Mouse (Mus musculus) neural tube, embryonic 11.5 days (tissue): Measurements from ENCODE around the gene Hk2. TPM values are rescaled to one million over a fixed set of nuclear protein-coding genes. Genes with fewer than 3 reads are reported as not detected.
"Not testable (repeated sequence)": the region's sequence is repeated elsewhere in the genome, so short reads cannot be mapped to it uniquely, and the experiment has no call there.

Experiments used
- ATAC-seq: fragments of 200-750 bp; cut with Nextera tagmentation; 2 replicates; pipeline ENCODE4 v1.8.0; 2017; ENCODE audit warnings: moderate number of reproducible peaks, mild to moderate bottlenecking, moderate TSS enrichment, moderate library complexity; ENCODE audit not compliant: insufficient read depth, low FRiP score, low TSS enrichment
- DNase-seq: peaks from one replicate; pipeline ENCODE4 v3.0.0-alpha.2; 2015; ENCODE audit warnings: low spot score
- H3K27ac ChIP-seq: fragments of 300-500 bp; sonication (generic); 2 replicates; pipeline ENCODE4 v1.5.1; 2014; ENCODE audit warnings: low read depth, mild to moderate bottlenecking, low read length
- H3K27me3 ChIP-seq: fragments of 300-500 bp; sonication (generic); 2 replicates; pipeline ENCODE4 v1.6.1; 2014; ENCODE audit warnings: mild to moderate bottlenecking, low read length, mixed read lengths; ENCODE audit not compliant: control insufficient read depth, insufficient read depth
- H3K36me3 ChIP-seq: fragments of 300-500 bp; sonication (generic); 2 replicates; pipeline ENCODE4 v1.6.1; 2014; ENCODE audit warnings: mild to moderate bottlenecking, low read length, moderate library complexity, mixed read lengths; ENCODE audit not compliant: control insufficient read depth, insufficient read depth
- H3K4me1 ChIP-seq: fragments of 300-500 bp; sonication (generic); 2 replicates; pipeline ENCODE4 v1.6.1; 2014; ENCODE audit warnings: low read length, mixed read lengths; ENCODE audit not compliant: control insufficient read depth, insufficient read depth
- H3K4me2 ChIP-seq: fragments of 300-500 bp; sonication (generic); 2 replicates; pipeline ENCODE4 v1.6.1; 2014; ENCODE audit warnings: low read depth, mild to moderate bottlenecking, moderate library complexity
- H3K4me3 ChIP-seq: fragments of 300-500 bp; sonication (generic); 2 replicates; pipeline ENCODE4 v1.5.1; 2014; ENCODE audit warnings: low read depth, low read length
- H3K9ac ChIP-seq: fragments of 300-500 bp; sonication (generic); 2 replicates; pipeline ENCODE4 v1.6.1; 2014; ENCODE audit warnings: mild to moderate bottlenecking, low read length
- H3K9me3 ChIP-seq: fragments of 300-500 bp; sonication (generic); 2 replicates; pipeline ENCODE4 v1.6.1; 2016; ENCODE audit warnings: low read length; ENCODE audit not compliant: control insufficient read depth
- WGBS: fragments of 180-500 bp; shearing (Covaris S2); extraction: QIAGEN DNeasy Blood & Tissue Kit; methylation state at CpG from one replicate; pipeline ENCODE4 v1.1.7; 2014; 5-methylcytosine and 5-hydroxymethylcytosine counted together
- polyA plus RNA-seq: library from polyadenylated mRNA; unstranded; fragments of >200 nt; fragmentation: Nextera tagmentation; extraction: Ambion mirVana; gene quantifications from 2 replicates; pipeline ENCODE4 v1.2.1, GENCODE M21; 2014

Gene Hk2
- polyA plus RNA-seq, 1 experiment from 2014 or later: 15.6 TPM

- H3K4me2 ChIP-seq, DNase-seq, H3K36me3 ChIP-seq, H3K27me3 ChIP-seq, H3K4me1 ChIP-seq, H3K9ac ChIP-seq, H3K4me3 ChIP-seq, H3K27ac ChIP-seq, H3K9me3 ChIP-seq, ATAC-seq: not testable (repeated sequence)
- WGBS: 70% methylated on average over 3 of the region's 3 CpGs
These were observed 96.6 kb downstream of the Hk2 start for GRCm38 (mm10) chr6:82677629-82678028.

Other genes starting within 250 kb of the Hk2 start
- gene Pole4, start 69.1 kb downstream of the Hk2 start, polyA plus RNA-seq: 102 and 104 TPM in 2 replicates
- 3.0 and 3.4 TPM in 2 replicates for gene Sema4f, start 165.3 kb upstream of the Hk2 start, polyA plus RNA-seq
- gene M1ap, start 172.4 kb upstream of the Hk2 start, polyA plus RNA-seq: 0.26 TPM in 1 of 2 replicates, not detected in the other